Mouse (Mus musculus): ENCODE measurements at regions not wholly inside any gene's neighbourhood (a gene's known extent, or its start where the extent isn't known, plus 50 kb on each side); places are given as distances from the start of the nearest gene placed in this dataset.

- no peak for TF ChIP-seq CTCF (conservative IDR thresholded peaks at IDR 0.05; ENCODE audit: low read length)
- no peak for TF ChIP-seq POU5F1 (IDR thresholded peaks at IDR 0.05; ENCODE audit: borderline replicate concordance, low read length)
Observed at GRCm38 (mm10) chr14:46586093-46586492, 174.2 kb upstream of the Cdkn3 start.

Data from E14TG2a.4 (cell line).